Mouse (Mus musculus): Measurements from ENCODE around the gene Pnpla3.

The Pnpla3 gene

DNA sequence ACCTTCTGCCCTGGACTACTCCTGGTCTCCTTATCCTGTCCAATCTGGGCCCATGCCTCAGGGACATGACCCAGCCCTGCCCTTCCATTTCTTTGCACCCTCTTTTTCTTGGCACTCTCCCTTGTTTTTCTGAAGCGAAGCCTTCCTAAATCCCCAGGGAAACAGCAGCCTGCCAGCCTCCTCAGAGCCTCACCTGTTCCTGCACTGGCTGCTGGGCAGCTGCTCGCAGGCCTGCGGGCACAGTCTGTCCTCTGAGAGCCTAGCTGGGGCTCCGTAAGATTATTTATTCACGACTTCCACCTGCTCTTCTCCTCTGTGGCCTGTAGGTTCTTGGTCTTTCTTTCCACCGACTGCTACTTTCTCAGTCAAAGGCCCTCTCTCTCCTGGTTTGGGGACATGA lies 14.4 kb downstream of the Pnpla3 start:
- no peak for DNase-seq

DNA sequence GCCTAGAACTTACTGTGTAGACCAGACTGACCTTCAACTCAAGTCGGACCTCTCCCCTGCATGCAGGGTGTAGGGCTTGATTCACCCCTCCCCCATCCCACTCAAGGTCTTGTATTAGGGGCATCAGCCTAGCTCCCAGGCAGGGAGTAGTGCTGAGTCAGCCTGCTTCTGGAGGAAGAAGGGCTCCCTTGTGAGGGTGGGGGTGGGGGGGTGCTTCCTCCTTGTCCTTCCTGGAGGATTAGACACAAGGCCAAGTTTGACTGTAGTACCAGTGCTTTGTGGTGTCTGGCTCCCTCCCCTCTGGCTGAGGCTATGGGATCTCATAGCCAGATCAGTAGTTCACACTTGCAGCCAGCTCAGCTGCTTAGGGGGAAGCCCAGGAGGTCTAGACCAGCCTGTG lies 16.3 kb downstream of the Pnpla3 start:
- DNase-seq, result no peak

DNA sequence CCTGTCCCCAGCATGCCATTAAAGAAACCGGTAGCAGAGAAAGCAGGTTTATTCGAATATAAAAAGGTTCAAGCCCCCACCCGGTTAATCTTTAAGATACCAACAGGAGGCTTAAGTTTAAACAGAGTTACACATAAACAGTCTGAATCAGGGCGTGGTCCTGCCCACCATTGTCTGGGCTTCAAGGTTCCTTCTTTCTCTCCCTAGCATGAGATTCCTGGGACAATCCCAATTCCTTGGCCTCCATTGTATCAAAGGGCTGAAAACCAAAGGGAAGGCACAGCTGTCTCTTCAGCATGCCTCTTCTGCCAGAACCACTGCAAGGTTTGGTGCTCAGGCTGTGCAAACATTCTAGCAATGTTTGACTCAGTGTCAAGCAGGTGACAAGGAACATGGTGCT lies 18.6 kb downstream of the Pnpla3 start:
- no peak for DNase-seq

DNA sequence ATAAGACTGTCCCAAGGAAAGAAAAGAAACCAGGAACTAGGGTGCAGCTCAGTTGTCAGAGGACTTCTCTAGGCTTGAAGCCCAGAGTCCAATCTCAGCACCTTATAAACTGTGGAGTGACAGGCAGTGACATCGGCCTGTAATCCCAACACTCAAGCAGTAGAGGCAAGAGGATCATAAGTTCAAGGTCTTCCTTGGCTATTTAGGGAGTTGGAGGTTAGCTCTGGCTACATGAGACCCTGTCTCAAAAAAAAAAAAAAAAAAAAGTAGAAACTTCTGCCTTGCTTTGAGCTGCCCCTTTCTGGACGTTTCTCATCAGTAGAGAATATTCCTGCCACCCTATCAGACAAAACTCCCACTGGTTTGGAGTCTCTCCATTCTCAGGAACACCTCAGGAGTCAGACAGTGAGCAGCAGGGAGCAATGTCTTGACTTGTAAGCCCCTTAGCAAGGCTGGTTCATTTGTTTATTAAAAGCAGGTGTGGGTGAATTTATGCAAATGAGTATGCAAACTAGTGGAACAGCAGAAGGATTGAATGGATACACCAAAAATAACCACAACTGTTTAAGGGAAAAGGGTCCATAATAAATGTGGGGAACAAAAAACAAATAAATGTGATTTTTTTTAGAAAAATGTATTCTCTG lies 21.4 kb downstream of the Pnpla3 start:
- DNase-seq, result no peak

DNA sequence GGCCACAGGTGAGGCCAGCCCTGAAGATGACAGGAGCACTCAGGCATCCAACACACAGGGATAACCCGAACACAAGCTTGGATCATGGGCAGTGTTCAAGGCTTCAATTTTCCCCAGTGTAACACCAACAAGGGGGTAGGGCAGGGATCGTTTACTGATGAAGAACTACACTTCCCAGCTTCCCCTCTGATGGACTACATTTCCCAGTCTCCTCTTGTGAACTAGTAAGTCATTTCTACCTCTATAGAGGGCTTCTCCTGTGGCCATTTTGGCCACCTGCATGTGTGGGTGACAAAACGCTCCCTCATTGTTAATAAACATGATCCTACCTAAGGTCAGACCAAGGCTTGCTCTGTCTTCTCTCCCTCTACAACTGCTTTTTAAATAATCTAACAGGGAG lies 22.2 kb downstream of the Pnpla3 start:
- no peak for DNase-seq

DNA sequence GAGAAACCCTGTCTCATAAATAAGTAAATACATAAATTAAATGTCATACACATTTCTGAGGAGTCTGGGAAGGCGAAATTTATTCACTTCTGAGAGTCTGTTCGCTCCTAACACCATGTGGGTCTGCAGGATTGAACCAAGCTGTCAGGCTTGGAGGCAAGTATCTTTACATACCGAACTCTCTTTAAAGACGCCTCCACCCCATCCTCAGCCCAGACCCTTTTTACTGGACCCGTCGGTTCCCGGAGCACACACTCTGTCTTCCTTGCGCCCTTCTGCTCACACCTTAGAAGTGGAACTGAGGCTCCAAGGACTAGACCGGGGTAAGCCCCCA lies 24.1 kb downstream of the Pnpla3 start:
- no peak for DNase-seq

DNA sequence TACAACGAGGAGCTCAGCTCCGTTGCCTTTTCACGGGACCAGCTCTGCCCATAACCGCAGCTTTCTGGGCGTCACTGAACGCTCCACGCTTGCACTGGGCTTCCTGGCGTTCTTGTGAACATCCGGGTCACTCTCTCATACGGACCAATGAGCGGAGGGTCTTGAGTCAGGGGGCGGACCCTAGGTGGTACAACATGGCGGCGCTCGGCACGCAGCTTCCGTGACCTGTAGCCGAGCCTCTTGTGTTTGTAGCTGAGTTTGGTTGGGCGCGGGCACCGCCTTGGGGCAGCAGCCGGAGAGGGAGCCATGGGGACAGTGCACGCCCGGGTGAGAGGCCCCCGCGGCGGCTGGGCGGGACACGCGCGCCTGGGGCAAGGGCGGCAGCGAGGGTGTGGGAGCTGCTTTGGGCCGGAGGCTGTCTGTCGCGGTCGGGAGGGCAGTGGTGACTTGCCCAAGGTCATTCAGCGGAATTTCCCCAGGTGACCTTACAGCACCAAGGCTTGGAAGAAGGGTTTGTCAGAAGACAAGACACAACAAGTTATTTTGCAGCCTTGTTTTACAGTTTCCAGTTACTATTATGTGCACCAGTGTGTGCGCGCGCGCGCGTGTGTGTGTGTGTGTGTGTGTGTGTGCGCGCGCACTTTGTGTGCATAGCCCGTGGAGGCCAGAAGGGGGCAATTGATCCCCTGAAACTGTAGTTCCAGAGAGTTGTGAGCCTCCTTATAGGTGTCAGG lies 24.6 kb downstream of the Pnpla3 start, which contains the start of gene Samm50:
Samm50 (plus strand) TSS at position 184 of the 734 bp plus-strand sequence.
- peak; percentile 91 for DNase-seq

DNA sequence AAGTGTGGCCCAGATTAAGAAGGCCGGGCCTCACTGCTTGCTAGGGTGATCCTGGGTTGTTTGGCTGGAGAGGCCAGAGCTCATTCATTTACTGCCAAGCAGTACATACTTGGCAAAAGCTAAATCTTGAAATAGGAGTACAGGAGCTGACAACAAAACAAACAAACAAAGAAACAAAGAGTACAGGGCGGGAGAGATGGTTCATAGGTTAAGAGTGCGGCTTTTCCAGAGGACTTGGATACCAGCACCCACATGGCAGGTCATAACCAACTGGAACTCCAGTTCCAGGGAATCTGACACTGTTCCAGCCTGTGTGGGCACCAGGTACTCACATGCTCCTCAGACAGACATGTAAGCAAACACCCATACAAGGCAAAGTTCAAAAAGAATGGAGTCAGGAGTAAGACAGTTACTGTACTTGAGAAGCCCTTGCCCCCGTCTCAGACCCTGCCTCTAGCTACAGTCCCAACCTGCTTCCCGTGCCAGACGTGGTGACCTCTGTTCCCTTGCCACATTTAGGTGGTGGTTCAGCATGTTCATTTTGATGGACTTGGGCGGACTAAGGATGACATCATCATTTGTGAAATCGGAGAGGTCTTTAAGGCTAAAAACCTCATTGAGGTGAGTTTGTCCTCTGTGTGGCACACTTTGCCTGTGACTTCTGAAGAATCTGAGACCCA lies 29.0 kb downstream of the Pnpla3 start:
- DNase-seq, result no peak

DNA sequence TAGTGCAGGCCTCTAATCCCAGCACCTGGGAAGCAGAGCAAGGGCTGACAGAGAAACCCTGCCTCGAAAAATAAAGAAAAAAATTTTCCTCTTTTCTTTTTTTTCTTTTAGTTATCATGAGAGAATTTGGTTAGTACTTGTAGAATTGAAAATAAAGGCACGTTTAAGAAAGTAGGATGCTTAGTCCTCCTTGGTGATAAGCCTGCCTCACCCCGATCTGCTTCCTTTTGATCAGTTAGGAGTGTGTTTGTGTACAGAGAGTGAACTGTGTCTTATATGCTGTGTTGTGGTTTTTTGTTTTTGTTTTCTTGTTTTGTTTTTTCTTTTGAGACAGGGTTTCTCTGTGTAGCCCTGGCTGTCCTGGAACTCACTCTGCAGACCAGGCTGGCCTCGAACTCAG lies 39.7 kb downstream of the Pnpla3 start:
- DNase-seq, result no peak

DNA sequence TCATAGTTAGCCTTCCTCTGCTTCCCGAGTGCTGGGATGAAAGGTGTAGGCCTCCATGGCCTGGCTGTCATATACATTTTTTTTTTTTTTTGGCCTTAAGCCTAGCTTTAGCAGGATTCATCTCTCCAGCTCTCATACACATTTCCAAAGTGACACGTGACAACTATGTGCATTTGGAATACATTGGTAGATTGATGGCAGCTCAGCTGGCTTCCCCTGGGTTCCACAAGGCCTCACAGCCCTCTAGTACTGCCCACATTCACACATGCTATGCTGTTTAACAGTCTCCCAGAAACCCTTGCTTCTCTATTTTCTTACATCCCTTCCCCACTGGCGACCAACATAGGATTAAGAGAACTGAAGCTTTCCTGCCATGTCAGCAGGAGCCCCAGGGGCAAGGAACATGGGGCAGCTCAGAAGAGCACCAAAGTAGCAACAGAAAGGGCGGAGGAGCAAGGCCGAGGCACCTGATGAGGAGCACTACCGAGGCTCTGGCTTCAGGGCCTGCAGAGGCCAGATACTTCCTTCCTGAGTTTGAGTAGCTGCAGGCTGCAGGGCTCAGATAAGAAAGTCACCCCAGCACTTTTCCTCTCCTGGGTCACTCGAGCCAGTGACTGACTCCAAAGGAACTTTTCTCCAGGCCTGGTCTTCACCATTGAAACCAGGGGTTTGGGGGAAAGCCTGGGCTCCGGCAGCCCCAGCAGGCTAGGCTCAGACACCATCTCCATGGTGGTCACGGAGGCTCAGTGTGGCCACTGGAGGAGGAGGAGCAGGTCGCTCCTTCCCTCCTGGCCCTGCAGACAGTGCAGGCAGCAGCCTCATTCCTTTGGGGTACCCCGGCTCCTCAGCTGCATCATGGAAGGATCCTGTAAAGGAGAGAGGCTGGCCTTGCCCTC lies 42.1 kb downstream of the Pnpla3 start:
- DNase-seq, result no peak

DNA sequence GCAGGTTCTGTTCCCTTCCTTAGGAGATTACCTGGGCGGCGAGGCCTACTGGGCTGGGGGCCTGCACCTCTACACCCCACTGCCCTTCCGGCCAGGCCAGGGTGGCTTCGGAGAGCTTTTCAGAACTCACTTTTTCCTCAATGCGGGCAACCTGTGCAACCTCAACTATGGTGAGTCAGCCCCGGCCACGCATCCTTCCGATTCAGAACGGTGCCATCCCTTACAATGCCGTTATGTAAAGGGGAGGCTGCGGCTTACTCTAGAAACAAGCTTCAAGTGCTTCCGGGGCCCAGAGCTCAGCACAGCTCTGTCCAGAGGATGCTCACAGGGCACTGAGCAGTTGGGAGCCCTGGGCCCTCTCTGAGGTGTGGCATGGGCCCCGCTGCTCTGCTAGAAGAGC lies 42.8 kb downstream of the Pnpla3 start:
- DNase-seq, result no peak

DNA sequence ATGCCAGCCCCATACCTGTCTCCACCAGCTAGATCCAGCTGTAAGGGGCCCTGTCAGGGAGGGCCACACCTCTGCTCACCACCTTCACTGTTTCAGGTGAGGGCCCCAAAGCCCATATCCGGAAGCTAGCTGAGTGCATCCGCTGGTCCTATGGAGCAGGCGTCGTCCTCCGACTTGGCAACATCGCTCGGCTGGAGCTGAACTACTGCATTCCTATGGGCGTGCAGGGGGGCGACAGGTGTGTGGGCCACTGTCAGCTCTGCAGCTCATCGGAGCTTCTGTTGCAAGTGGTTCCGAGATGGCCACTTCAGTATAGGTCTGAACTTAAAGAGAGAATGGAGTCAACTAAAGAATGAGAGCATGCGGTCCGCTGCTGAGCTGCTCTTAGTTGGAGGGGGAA lies 43.3 kb downstream of the Pnpla3 start:
- no peak for DNase-seq

DNA sequence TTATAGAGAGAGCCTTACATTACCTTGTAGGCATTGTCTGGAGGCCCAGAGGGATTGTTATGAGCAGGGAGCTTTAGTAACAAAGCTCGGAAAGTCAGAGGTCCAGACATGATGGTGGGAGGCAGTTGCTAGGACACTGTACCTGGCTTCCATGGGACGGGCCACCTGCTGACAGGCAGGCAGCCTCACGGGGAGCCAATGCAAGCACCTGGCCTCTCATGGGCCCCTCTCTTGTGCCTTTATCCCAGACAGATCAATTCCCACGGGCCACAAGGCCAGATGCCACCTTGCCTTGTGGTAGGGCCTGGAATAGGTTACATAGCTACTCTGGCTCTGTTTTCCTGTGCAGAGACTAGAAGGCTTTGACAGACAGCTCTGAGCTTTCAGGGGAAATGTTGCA lies 43.9 kb downstream of the Pnpla3 start:
- DNase-seq, result no peak

DNA sequence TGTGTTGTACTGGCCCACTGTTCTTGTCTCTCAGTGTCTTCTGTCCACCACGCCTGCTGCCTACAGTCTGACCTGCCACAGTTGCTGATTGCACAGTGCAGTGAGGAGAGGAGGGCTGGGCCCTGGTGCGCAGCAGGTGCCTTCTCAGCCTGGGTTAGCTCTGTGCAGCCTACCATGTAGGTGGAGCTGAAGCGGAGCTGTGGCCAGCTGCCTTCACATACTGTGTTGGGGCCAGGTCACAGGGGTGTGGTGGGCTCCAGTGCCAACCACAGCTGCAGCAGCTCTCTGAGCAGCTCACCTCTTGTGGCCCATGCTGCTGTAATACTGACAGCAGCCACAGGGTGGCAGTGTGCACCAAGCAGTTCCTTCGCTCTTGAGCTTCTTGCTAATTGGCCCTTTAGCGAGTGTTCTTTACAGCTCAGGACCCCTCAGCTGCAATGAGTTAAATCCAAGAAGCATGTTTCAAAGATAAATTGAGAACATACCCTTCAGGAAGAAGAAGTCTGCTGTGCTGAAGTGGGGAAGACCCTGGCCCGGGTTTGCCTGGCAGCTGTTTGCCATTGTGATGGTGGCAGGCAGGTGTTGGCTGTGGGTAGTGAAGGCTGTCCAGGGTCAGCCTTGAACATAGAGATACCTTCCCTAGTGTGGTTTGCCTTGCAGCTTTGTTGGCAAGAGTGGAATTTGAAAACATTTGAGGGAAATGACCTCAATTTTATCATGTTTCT lies 44.6 kb downstream of the Pnpla3 start:
- DNase-seq, result peak; percentile 82

DNA sequence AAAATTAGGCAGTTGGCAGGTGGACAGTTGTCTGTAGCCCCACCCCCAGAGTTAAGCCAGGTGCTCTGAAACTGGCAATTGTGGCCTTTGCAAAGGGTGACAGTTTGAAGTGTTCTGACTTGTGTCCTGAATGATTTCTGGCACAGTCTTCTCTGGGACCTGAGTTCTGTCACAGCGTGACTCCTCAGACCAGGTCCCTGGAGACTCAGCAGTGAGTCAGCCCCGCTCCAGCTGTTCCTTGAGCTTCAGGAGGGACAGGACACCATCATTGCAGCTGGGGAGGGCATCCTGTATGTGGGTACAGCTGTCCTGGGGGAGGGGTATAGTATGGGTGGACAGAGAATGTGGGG lies 45.1 kb downstream of the Pnpla3 start:
- DNase-seq, result no peak

DNA sequence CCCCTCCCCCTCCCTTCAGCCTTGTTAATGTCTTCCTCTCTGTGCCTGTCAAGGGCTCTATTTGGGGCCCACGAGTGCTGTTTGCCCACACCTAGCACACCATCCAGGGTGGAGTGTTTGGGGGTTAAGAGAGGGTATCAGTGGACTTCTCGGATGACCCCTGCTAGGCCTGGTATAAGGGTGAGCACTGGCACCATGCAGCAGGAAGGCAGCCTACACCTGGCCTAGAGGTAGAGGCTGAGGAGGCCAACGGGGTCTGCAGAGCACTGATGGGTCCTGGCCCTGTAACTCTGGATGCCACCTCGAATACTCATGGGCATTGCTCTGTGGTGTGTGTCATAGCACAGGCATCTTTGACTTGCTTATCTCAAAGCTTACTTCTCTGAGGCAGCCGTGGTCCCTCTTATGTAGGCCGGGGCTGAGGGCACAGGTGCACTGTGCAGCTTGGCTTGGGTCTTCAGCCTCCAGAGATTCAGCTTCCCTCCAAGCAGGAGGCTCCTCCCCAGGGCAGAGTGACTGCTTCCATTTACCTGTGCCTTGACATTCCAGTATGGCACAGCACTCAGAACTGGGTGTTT lies 45.6 kb downstream of the Pnpla3 start:
- no peak for DNase-seq

DNA sequence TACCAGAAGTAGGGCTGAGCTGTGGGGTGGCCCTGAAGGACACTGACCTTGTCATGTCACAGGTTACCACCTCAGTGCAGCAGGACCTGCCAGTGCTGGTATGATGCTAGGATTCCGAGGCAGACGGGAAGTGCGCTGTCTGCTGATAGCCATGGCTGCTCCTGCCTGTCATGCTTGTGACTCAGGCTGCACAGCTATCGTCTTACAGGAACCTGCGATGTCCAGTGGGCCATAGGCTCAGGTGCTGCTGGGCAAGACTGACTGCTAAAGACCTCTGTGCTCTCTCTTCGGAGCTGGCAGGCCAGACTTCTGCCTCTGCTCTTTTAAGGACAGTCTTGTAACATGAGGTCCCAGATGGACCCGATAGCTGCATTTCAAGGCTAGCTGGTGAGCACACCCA lies 46.8 kb downstream of the Pnpla3 start:
- DNase-seq, result no peak

DNA sequence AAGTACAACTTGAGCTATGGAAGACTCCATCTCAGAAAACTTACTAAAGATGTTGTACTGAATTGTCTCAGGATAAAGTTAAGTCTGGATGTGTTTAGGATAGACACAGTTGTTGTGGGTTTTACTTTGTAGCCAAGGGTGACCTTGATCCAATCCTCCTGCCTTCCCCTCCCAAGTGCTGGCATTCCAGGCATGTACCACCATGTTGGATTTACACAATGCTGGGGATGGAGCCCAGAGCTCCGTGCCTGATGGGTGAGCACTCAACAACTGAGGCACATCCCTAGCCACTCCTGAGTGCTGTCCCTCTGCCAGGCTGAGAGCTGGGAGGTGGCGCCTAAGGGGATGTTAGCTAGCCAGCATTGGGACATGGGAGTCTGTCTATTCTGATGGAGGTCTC lies 47.6 kb downstream of the Pnpla3 start:
- no peak for DNase-seq

DNA sequence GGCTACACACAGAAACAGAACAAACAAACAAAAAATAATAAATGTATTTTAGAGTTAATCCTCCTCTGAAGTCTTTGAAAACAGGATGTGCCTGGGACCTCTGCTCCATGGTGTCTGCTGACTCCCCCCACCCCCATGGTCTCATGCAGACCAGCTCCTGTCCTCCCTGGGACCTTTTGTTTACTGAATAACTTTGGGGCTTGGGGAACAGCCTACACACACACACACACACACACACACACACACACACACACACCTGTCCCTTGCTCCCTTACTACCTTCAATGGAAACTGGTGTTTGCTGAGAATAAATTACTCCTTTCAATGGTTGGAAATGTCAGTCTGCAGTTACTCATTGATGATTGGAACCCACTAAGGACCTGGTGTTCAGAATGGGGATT lies 48.4 kb downstream of the Pnpla3 start:
- no peak for DNase-seq

DNA sequence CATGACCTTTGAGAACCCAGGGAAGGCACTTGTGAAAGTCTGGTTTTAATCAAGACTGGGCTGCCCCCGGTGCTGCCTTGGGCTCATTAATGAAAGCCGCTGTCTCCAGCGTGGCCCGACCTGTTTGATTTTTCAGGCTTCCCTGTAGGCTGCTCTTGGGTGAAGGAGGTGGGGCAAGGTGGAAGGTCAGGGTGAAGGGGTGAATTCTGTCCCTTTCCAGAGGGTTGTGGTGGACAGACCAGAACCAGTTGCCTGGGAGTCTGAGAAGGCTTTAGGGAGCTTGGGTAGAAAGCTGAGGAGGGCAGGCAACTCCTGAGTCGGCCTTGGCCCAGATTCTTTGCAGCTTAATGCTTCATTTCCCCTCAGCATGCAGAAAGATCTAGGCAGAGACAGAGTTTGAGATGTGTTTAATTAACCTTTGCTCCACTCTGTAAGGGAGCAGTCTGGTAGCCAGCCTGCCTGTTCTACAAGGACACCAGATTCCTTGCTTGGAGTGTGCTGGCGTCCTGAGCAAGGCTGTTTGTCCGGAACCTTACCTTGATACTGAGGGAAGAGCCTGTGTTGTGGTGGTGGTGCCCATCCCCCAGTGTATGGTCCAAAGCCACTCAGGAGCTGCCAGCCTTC lies 48.9 kb downstream of the Pnpla3 start:
- no peak for DNase-seq

DNA sequence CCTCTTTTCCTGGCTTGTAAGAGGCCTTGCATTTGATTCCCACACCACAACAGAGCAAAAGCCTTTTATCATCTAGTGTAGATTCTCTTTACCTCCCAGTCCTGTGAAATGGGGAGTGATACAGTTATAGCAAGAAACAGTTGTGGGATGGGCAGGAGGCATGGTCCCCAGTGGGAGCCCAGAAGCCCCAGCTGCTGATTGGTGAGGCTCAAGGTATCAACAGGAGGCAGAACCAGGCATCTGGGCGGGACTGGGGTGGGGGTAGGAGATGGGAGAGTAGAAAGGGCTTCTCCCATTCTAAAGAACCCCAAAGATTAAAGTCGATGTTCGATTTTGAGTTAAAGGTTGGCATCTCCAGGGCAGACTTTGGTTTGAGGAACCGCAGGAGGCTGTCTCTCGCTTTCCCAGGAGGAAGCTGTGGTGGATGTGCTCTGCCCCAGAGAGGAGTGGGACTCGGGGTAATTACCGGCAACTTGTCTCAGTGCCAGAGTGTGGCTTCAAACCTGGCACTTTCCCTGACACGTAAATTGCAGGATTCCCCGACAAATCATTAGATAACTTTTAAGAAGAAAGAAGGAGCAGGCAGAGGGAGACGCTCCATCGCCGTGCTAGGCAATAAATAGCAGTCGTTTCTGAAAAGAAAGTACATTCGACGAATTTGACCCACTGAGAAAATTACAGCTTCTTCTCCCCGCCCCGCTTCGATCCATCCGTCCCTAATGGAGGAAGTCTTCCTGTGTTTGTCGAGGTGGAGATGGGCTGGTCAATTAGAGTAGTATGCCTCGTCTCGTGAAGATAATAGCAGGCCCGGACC lies 50.5 kb downstream of the Pnpla3 start:
- no peak for DNase-seq

Data from thymus, postnatal 25 days (tissue).